Mouse (Mus musculus): ENCODE data around the gene Hoxd9. TPM values are rescaled to one million over a fixed set of nuclear protein-coding genes. Genes with fewer than 3 reads are reported as not detected.

Hoxd9 gene
- polyA plus RNA-seq, 1 experiment from 2014 or later: not detected

- H3K4me3 ChIP-seq (ENCODE audit: low read depth, low read length): no peak overlapping the region; the same call in 1 of the 2 replicates
- no peak overlapping the region for H3K9ac ChIP-seq (ENCODE audit: low read depth, low read length)
- H3K4me1 ChIP-seq (ENCODE audit: control insufficient read depth, insufficient read depth, low read length): peaks cover 3% of the 10 kb centered on the region
- H3K4me2 ChIP-seq: no peak overlapping the region
- H3K27ac ChIP-seq (ENCODE audit: low read depth, low read length): no peak overlapping the region
- no peaks in the 10 kb centered on the region for H3K36me3 ChIP-seq (ENCODE audit: control insufficient read depth, insufficient read depth, low read length)
- 1% methylated on average over 26 of the region's 26 CpGs for WGBS (ENCODE audit: insufficient replicate concordance)
- H3K9me3 ChIP-seq (replicated peaks; ENCODE audit: control insufficient read depth, low read length): no peaks in the 10 kb centered on the region
- no peak for ATAC-seq (replicated peaks; ENCODE audit: insufficient number of reproducible peaks, low FRiP score, low TSS enrichment)
- H3K27me3 ChIP-seq (ENCODE audit: control insufficient read depth, insufficient read depth, low read length): peaks cover 94% of the 10 kb centered on the region
These were observed 6.3 kb downstream of the Hoxd9 start for GRCm38 (mm10) chr2:74703720-74704392.

- peak within 1 kb of the TSS; percentile 80 for H3K4me2 ChIP-seq
- H3K27me3 ChIP-seq (ENCODE audit: control insufficient read depth, insufficient read depth, low read length): peaks cover 94% of the 10 kb centered on the region
- no peak within 1 kb of the TSS for H3K27ac ChIP-seq (ENCODE audit: low read depth, low read length)
- peak within 1 kb of the TSS; percentile 49 for H3K4me3 ChIP-seq (ENCODE audit: low read depth, low read length)
- H3K36me3 ChIP-seq (ENCODE audit: control insufficient read depth, insufficient read depth, low read length): no peaks in the 10 kb centered on the region
- no peaks in the 10 kb centered on the region for H3K9me3 ChIP-seq (replicated peaks; ENCODE audit: control insufficient read depth, low read length)
- WGBS (ENCODE audit: insufficient replicate concordance): 1% methylated on average over 37 of the region's 52 CpGs
- H3K4me1 ChIP-seq (ENCODE audit: control insufficient read depth, insufficient read depth, low read length): peaks cover 3% of the 10 kb centered on the region
- H3K9ac ChIP-seq (ENCODE audit: low read depth, low read length): peak within 1 kb of the TSS; percentile 5; the same call in 1 of the 2 replicates
- no peak for ATAC-seq (replicated peaks; ENCODE audit: insufficient number of reproducible peaks, low FRiP score, low TSS enrichment)
These were observed 7.0 kb downstream of the Hoxd9 start, which contains the start of gene Hoxd8 for GRCm38 (mm10) chr2:74704393-74704998. TSS of gene Hoxd8 (plus strand) at chr2:74704615.

GRCm38 (mm10) chr2:74704999-74705466 lies 7.5 kb downstream of the Hoxd9 start:
- Histone ChIP-seq H3K4me1 (ENCODE audit: control insufficient read depth, insufficient read depth, low read length) (peaks cover 3% of the 10 kb centered on the region), H3K4me2 (peak overlapping the region; percentile 80), H3K36me3 (ENCODE audit: control insufficient read depth, insufficient read depth, low read length) (no peaks in the 10 kb centered on the region), H3K27ac (ENCODE audit: low read depth, low read length) (no peak overlapping the region), H3K9ac (ENCODE audit: low read depth, low read length) (peak overlapping the region; percentile 5; the same call in 1 of the 2 replicates), H3K9me3 (replicated peaks; ENCODE audit: control insufficient read depth, low read length) (no peaks in the 10 kb centered on the region), H3K27me3 (ENCODE audit: control insufficient read depth, insufficient read depth, low read length) (peaks cover 94% of the 10 kb centered on the region), H3K4me3 (ENCODE audit: low read depth, low read length) (peak overlapping the region; percentile 49)
- ATAC-seq (replicated peaks; ENCODE audit: insufficient number of reproducible peaks, low FRiP score, low TSS enrichment): no peak
- under 1% methylated on average over 45 of the region's 66 CpGs for WGBS (ENCODE audit: insufficient replicate concordance)

GRCm38 (mm10) chr2:74705467-74706089 lies 8.1 kb downstream of the Hoxd9 start:
- Histone ChIP-seq H3K9me3 (replicated peaks; ENCODE audit: control insufficient read depth, low read length) (no peaks in the 10 kb centered on the region), H3K4me2 (peak overlapping the region; percentile 80), H3K27ac (ENCODE audit: low read depth, low read length) (no peak overlapping the region), H3K27me3 (ENCODE audit: control insufficient read depth, insufficient read depth, low read length) (peaks cover 94% of the 10 kb centered on the region), H3K4me3 (ENCODE audit: low read depth, low read length) (peak overlapping the region; percentile 49), H3K4me1 (ENCODE audit: control insufficient read depth, insufficient read depth, low read length) (peaks cover 3% of the 10 kb centered on the region), H3K36me3 (ENCODE audit: control insufficient read depth, insufficient read depth, low read length) (no peaks in the 10 kb centered on the region), H3K9ac (ENCODE audit: low read depth, low read length) (peak overlapping the region; percentile 5; the same call in 1 of the 2 replicates)
- WGBS (ENCODE audit: insufficient replicate concordance): under 1% methylated on average over 55 of the region's 85 CpGs
- peak; percentile 35; the same call in 1 of the 2 replicates for ATAC-seq (replicated peaks; ENCODE audit: insufficient number of reproducible peaks, low FRiP score, low TSS enrichment)

GRCm38 (mm10) chr2:74706393-74706960 lies 8.9 kb downstream of the Hoxd9 start:
- ATAC-seq (replicated peaks; ENCODE audit: insufficient number of reproducible peaks, low FRiP score, low TSS enrichment): no peak
- H3K4me2 ChIP-seq: no peak overlapping the region
- WGBS (ENCODE audit: insufficient replicate concordance): 2% methylated on average over 13 of the region's 13 CpGs
- no peaks in the 10 kb centered on the region for H3K9me3 ChIP-seq (replicated peaks; ENCODE audit: control insufficient read depth, low read length)
- peaks cover 92% of the 10 kb centered on the region for H3K27me3 ChIP-seq (ENCODE audit: control insufficient read depth, insufficient read depth, low read length)
- no peak overlapping the region for H3K27ac ChIP-seq (ENCODE audit: low read depth, low read length)
- H3K4me3 ChIP-seq (ENCODE audit: low read depth, low read length): no peak overlapping the region
- H3K9ac ChIP-seq (ENCODE audit: low read depth, low read length): no peak overlapping the region
- no peaks in the 10 kb centered on the region for H3K36me3 ChIP-seq (ENCODE audit: control insufficient read depth, insufficient read depth, low read length)
- peaks cover 3% of the 10 kb centered on the region for H3K4me1 ChIP-seq (ENCODE audit: control insufficient read depth, insufficient read depth, low read length)

- Histone ChIP-seq H3K4me2 (no peak overlapping the region), H3K27me3 (ENCODE audit: control insufficient read depth, insufficient read depth, low read length) (peaks cover 93% of the 10 kb centered on the region)
These were observed 10.1 kb downstream of the Hoxd9 start for GRCm38 (mm10) chr2:74707599-74707998.

GRCm38 (mm10) chr2:74708676-74709075 lies 11.1 kb downstream of the Hoxd9 start:
- WGBS (ENCODE audit: insufficient replicate concordance): 20% methylated on average over 4 of the region's 4 CpGs
- H3K27me3 ChIP-seq (ENCODE audit: control insufficient read depth, insufficient read depth, low read length): peaks cover 93% of the 10 kb centered on the region
- H3K9me3 ChIP-seq (replicated peaks; ENCODE audit: control insufficient read depth, low read length): no peaks in the 10 kb centered on the region
- H3K4me3 ChIP-seq (ENCODE audit: low read depth, low read length): no peak overlapping the region
- H3K27ac ChIP-seq (ENCODE audit: low read depth, low read length): no peak overlapping the region
- H3K9ac ChIP-seq (ENCODE audit: low read depth, low read length): no peak overlapping the region
- no peak for ATAC-seq (replicated peaks; ENCODE audit: insufficient number of reproducible peaks, low FRiP score, low TSS enrichment)
- H3K4me1 ChIP-seq (ENCODE audit: control insufficient read depth, insufficient read depth, low read length): peaks cover 8% of the 10 kb centered on the region
- H3K36me3 ChIP-seq (ENCODE audit: control insufficient read depth, insufficient read depth, low read length): no peaks in the 10 kb centered on the region
- no peak overlapping the region for H3K4me2 ChIP-seq

More at GRCm38 (mm10) chr2:74707599-74707998, 10.1 kb downstream of the Hoxd9 start:
- 12% methylated on average over 7 of the region's 7 CpGs for WGBS (ENCODE audit: insufficient replicate concordance)
- no peak for ATAC-seq (replicated peaks; ENCODE audit: insufficient number of reproducible peaks, low FRiP score, low TSS enrichment)
- H3K4me1 ChIP-seq (ENCODE audit: control insufficient read depth, insufficient read depth, low read length): peaks cover 8% of the 10 kb centered on the region
- H3K9me3 ChIP-seq (replicated peaks; ENCODE audit: control insufficient read depth, low read length): no peaks in the 10 kb centered on the region
- no peak overlapping the region for H3K27ac ChIP-seq (ENCODE audit: low read depth, low read length)
- no peak overlapping the region for H3K9ac ChIP-seq (ENCODE audit: low read depth, low read length)
- H3K4me3 ChIP-seq (ENCODE audit: low read depth, low read length): no peak overlapping the region
- no peaks in the 10 kb centered on the region for H3K36me3 ChIP-seq (ENCODE audit: control insufficient read depth, insufficient read depth, low read length)

All from heart, embryonic 11.5 days (tissue).